In the genomic region with DNA sequence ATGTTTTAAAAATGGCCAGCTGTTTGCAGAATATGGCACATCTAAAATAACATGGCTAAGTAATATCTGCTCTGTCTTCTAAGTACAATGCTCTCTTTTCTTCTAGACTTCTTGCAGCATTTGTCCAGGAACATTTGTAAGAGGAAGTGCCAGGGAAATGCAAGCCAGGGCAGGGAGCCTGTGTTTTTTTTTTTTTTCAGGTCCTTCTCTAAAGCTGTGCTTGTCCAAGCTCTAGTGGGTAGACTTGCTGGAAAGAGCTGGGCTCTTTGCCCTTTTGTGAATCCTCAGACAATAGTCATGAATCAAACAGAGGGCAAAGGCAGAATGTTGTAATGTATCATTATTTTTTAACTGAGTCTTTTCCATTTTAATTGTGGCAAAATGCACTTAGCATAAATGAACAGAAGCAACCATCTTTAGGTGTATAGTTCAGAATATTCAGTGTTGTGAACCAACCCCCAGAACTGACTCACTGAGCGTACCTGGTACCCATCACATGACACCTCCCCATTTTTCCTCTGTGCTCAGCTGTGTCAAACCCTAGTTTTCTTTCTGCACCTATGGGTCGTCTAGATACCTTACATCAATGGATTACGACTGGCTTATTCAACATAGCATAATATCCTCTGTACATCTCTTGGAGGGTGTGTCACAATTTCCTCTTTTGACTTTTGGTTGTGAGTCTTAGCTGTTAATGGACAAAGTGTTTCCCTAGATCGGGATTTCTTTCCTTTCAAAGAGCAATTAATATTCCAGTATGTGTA, we compare ENCODE assay signal across 14 mouse cellular contexts.
DNase-seq lines count a peak whose midpoint lies in the region; ATAC-seq lines count a peak whose summit lies in the region.
"Had no signal": no experiment of that assay in that cellular context is flagged by ENCODE, and none has a peak within 500 bp of the region (broad histone marks: within the 10 kb centered on the region; RNA-seq: fewer than 3 reads in every experiment).

No protein-coding gene starts in this region.

- ATAC-seq in megakaryocyte, adult 5-6 weeks (ENCODE audit: poor library complexity, severe bottlenecking), result no peak
- ATAC-seq: forebrain, embryonic 15.5 days; intestine, postnatal 0 days; midbrain, embryonic 15.5 days had no signal

- DNase-seq in layer of hippocampus, adult 11-12 months (ENCODE audit: low spot score), result peak; percentile 13
- DNase-seq in layer of hippocampus, adult 8-10 months (ENCODE audit: low spot score in 2 of 2), result no peak
- peak; percentile 80 for DNase-seq in brain, adult 2 months (ENCODE audit: low read depth, low spot score)
- peak; percentile 59 for DNase-seq in cerebellum, adult 11-12 months
- DNase-seq in cerebellum, postnatal 14 days, result peak; percentile 26 to 51
- DNase-seq in thymus, postnatal 25 days, result no peak
- DNase-seq: adrenal gland, postnatal 25 days; lung, adult 18-20 months; lung, postnatal 14 days; right cerebral cortex, postnatal 25 days had no signal

Comparison
In these comparisons a context has a peak if more than half of its experiments do, and no peak if none do; other contexts are left out.
1. DNase-seq: peak in layer of hippocampus, adult 11-12 months (single experiment), brain, adult 2 months (single experiment), cerebellum, adult 11-12 months (single experiment) and cerebellum, postnatal 14 days (2 of 2); none in layer of hippocampus, adult 8-10 months (0 of 2) and thymus, postnatal 25 days (single experiment).